Mouse (Mus musculus): ENCODE results near the gene Psmb5.

Psmb5 gene

DNA sequence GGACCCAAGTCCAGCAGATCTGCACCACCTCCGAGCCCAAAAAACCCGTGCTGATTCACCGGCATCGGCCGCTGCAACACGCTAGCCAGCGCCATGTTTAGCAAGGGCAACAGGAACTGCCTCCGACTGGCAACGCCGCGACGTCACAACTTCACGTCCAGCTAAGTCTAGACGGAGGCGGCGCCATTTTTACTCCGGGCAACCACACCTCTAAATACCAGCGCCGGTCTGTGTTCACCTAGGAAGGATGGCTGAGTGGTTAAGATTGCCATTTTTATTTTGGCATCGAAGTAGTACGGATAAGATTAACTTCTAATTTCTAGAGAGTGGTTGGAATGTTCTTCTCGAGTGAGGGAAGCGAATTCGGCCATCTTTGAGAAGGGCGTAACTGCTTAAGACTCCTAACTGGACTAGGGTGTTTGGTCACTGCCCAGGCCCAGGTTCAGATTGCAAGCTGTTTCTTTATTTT, at the start of gene Psmb5:
TSS of gene Psmb5 (minus strand) at position 126 of the 469 bp plus-strand sequence.
- peak; percentile 93 for DNase-seq

DNA sequence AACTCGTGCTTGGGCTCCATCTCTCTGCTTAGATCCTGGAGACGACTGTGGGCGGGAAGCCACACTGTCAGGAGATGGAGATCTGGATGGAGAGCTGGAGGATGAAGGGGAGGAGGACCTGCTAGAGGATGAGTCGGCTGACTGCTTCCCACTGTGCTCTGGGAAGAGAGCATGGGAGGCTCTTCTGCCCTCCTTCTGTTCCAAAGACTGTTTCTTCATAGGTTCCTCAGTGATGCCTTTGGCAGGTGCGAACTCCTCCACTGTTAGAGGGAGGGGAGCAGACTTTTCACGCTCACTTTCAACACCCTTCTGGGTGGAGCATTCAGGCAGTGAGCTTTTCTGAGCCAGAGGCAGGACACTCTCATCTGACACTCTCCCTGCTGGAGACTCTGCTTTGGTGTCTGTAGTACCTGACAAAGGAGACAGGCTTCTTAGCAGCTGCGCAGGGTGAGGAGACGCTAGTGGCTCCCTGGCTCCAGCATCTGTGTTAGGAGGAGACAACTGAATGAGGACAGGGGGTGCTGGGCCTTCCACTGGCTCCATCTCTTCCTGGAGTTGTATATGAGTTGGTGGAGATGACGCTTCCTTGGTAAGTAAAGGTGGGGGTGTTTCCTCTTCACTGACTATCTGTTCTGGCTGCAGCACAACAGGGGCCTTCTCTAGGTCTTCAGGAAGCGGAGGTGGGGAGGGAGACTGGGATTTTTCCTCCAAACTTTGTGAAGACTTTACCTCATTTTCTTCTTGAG, 46.8 kb upstream of the Psmb5 start:
- DNase-seq, result no peak

DNA sequence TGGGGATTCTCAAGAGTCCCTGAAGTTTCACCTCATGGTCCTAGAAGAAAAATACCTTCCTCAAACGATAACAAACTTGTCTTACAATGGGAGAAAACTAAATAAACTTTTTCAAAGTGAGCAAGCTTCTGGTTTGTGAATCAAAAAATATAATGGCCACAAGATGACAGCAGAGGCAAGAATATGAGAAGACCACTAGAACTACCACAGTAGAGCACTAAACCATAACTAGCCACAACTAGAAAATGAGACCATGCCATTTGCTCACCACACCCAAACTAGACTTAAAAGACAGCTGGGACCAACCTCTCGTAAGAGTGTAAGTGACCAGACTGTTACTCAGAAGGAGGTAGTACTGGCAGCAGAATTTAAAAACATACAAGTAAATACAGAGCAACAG, 42.2 kb upstream of the Psmb5 start:
- DNase-seq, result no peak

DNA sequence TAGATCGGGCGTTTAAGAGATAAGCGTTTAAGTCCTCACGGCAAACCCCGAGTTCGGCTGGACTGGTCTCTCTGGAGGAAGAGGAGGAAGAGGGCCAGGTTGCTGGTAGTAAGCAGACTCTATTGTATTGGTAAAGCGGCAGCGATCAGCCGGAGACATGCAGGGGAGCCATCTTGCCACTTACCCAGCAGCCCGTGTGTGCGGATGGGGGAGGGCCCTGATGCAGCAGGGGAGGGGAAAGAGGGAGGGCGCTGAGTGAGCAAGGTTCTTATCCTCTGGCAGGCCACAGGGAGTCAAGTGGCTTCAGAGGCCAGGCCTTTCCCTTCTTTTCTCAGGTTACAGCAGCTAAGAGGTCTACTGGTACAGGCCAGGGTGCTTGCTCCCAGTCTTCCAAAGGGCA, 35.7 kb upstream of the Psmb5 start:
- DNase-seq, result peak; percentile 87

DNA sequence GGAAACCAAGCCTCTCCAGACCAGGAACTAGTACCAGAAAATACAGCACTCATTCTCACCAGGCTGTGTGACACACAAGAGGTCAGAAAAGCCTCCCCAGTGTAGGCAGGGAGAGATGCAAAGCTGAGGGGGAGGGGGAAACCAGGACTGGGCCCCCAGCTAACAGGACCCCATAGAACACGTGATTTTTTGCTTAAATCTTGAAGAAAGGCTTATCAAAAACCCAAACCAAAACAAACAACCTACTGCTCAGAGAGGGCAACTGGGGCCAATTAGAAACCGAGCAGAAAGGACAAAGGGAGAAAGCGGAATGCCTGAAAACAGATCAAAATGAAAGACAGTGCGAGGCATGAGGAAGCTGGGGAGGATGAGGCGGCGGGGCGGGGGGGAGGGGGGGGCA, 35.0 kb upstream of the Psmb5 start:
- no peak for DNase-seq

DNA sequence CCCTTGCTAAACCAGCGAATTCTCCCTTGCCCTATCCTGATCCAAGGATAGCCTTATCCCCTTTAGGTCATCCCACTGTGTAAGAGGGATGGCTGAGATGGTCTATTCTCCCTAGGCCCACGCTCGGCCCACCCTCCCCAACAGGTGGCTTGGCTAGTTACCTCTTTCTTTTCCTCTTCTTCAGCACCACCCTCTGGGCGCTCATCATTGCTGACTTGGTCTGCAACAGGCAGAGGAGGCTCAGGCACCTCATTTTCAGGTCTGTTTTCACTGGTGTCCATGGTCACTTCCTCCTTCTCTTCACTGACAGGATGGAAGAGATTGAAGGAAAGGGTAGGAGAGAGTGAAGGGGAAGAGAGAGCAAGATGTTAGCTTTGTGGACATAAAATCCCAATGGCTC, 33.7 kb upstream of the Psmb5 start:
- no peak for DNase-seq

DNA sequence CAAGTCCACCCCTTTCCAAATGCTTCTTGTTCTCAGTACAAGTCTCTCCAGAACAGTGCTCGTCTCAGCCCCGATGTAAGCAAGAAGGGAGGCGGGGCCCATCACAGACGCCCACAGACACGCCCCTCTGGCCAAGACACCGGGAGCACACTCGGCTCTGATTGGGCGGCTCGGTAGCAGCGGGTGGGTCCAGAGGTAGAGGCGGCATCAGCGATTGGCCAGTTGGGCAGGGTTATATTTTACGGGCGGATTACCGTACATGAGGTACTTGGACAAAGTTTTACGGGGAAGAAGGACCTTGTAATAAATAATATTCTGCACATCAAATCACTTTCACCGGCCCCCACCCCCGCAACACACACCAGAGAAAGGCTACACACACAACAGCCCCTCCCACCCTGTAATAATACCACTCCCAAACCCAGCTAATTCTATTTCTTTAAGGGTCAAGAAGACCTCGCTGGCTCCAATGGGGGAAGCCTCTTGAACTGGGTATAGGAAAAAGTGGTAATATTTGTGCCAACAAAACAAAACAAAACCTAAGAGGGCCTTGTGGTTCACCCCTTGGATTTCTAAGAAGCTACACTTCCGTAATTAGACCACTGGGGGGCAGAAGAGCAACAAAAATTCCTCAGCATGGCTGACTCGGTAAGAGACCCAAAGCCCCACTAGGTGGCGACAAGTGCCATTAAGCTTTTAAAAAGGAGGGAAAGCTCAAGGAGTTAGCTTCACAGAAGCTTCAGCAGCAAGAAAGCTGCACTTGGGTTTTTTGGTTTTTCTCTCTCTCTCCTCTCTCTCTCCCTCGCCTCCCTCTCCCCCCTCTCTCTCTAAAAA, 33.0 kb upstream of the Psmb5 start:
- DNase-seq, result peak; percentile 91

DNA sequence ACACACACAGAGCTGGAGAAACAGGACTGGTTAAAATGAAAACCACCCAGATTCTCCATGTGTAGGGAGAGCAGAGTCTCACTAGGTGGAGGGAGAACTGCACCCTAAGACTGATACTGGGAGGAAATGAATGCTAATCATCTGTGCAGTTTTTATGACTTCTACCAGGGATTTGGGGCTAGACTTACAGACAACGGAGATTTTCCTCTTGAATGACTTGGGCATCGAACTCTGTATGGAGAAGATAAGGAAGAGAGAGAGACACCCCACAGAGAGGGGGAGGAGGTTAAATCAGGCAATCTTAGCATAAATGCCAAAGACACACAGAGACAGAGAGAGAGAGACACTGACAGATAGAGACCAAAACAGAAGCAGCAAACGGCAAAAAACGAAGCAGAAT, 30.1 kb upstream of the Psmb5 start:
- no peak for DNase-seq

DNA sequence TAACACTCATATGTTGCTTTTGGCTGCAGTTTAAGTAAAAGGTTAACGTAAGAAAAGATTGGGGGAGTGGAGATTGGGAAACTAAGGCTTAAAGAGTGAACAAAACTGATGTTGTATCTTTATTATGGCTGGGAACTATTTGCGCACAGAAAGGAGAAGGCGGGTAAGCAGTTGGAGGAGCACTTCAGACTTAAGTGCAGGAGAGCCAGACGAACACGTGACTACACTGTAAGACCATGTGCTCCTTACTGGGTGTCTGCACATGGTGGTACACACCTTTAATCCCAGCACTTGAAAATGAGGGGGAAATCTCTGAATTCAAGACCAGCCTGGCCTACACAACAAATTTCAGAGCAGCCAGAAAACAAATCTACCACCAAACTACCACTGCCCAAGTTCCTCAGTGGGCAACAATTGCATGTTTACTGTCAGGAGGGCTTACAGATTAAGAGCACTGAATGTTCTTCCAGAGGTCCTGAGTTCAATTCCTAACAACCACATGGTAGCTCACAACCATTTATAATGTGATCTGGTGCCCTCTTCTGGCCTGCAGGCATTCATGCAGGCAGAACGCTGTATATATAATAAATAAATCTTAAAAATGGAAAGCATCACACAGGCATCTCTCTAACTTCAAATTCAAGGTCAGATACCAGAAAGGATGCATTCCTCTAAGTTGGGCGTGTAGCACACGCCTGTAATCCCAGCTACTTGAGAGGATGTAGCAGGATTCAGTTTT, 29.2 kb upstream of the Psmb5 start:
- DNase-seq, result no peak

DNA sequence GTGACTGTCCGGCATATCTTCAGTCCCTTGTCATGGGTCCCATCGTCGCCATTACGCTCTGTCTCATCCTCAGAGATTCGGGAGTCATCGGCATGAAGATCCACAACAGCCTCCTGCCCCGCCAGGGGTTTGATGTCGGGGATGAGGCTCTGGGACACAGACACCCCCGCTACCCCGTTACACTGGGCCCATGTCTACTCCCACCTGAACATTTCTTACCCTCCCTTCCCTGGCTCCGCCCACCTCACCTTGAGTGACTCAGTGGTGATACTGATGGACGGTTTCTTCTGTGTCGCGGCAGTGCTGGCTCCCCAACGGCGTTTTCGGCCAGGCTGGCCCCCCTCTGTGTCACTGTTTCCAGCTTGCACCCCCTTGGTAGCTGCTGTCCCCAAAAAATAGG, 28.6 kb upstream of the Psmb5 start:
- DNase-seq, result no peak

DNA sequence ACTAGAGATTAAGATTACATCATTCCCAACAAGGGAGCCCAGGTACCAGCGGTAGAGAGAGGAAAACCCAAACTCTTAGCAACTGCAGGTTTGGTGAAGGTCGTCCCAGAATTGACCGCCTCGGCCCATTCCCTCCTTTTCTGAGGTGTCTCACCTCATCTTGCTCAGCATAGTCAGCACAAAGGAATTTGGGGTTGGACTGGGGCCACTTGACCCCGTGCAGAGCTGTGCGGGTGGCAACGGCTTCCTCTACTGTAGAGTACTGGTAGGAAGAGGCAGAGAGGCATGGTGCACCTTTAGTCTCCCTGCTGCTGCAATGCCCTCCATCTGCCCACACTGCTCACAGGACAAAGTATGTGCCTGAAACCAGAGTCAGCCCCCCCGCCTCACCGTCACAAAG, 26.5 kb upstream of the Psmb5 start:
- no peak for DNase-seq

DNA sequence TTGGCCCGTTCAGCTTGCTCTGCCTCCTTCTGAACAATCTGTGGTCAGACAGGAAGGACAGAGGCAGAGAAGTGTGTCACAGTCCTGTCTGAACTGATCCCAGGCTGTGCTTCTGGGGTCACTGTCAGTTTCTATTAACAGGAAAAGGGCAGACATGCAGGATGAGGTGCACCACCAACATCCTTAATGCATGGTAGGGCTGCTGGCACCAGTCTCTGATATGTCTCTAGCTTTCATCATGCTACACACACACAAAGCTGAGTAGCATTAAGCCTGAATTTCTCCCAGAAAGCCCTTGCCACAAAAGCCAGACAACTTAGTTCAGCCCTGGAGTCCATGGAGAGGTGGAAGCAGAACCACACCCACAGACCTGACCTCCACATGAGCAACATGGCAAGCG, 25.2 kb upstream of the Psmb5 start:
- no peak for DNase-seq

DNA sequence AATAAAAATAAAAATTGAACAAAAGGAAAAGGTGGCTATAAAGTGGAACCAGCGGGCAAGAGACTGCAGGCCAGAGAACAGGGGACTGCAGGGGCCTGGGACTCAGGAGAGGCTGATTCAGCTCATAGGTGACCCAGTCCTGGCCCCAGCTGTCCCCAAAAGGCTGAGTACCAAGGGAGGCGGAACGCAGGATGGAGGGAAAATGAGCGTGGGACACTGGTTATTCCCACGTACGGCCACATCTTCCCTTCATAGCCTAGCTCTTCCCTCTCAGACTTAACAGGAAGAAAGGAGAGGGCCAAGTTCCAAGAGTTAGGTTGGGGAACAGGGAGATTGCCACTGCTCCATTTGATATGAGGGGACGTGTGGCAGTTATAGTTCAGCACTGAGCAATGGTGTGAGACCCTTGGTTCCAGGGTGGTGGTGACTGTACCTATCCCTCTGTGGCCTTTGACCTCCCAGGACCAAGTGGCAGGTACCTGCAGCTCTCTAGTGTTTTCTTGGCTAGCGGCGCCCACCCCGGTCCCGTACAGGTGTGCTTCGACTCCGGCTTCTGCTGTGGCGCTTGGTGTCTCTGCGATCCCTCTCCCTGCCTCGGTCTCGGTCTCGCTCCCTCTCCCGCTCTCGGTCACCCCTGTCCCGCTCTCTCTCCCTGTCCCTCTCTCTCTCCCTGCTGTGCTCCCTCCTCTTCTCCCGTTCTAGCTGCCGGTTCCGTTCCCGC, 24.6 kb upstream of the Psmb5 start:
- no peak for DNase-seq

DNA sequence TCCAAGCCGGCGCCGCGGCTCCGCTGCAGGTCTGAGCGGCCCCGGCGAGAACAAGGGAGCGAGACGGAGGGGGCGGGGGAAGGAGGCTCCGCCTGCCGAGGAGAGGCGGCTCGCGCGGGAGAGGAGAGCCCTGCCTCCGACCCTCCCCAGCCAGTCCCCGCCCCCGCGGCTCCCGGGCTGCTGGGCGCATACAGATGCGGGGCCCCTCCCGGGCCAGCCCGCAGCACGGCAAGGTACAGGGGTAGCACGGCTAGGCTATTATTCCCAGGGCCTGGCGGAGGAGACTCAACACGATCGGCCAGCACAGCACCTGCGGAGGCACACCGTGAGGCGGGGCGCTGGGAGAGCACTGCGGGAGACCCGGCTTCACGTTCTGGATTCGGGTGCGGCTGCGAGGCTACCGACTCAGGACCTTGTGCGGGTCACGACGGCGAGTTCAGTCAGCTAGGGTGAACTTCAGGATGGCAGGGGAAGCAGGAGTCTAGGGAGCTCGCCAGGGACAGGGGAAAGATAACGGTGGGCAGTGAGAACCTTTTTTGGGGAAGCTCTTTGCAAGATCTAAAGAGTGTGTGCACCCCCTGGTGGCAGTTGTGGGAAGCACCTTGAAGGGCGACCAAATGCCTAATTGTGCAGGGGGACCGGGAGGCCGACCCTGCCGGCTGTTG, 23.6 kb upstream of the Psmb5 start, which contains the start of gene Cdh24:
TSS of gene Cdh24 (minus strand) at position 60 of the 665 bp plus-strand sequence.
- DNase-seq, result peak; percentile 87

DNA sequence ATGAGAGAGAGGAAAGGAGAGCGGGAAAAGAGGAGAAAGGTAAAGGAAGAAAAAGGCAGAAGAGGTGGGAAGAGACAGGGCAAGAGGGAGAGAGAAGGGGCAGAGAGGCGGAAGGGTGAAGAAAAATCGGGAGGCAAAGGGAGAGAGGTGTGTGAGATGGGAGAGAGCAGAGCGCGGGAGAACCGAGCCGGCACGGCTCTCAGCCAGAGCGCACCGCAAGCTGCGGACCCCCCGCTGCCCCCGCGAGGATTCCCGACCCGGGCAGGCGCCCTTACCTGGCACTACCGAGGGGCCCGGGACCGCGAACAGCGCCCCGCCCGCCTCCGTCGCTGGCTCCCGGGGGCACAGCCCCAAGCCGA, 23.1 kb upstream of the Psmb5 start, which contains the start of gene Gm17606:
TSS of gene Gm17606 (plus strand) at position 7 of the 359 bp plus-strand sequence.
- DNase-seq, result no peak

DNA sequence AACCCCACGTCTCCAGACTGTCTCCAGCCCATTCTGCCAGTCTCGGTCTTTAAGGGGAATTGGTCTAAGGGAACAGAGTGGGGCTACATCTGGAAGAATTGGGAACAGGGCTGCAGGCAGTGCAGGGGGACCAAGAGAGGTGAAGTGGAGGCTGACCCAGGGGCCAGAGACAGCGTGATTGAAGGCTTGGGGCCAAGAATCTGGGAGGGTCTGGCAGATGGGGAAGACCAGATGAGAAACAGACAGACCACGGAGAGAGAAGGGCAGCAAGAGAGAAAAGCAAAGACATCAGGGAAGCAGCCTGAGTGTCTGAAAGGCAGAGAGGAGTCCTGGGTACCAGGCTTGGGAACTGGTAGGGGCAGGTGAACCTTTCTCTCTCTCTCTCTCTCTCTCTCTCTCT, 22.3 kb upstream of the Psmb5 start:
- no peak for DNase-seq

DNA sequence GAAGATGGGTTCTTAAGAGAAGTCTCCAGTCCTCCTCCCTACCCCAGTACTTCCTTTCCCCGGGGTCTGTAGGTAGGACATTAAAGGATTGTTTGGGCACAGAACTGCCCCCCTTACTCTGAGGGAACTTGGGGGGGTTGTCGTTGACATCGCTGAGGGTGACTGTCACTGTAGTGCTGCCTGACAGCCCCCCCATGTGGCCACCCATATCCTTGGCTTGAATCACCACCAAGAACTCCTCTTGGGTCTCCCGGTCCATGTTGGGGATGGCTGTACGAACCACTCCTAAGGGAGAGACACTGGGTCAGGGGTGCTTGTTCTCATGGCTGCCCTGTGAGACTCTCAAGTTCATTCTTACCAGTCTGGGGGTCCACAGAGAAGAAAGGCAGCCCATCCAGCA, 20.4 kb upstream of the Psmb5 start:
- DNase-seq, result no peak

DNA sequence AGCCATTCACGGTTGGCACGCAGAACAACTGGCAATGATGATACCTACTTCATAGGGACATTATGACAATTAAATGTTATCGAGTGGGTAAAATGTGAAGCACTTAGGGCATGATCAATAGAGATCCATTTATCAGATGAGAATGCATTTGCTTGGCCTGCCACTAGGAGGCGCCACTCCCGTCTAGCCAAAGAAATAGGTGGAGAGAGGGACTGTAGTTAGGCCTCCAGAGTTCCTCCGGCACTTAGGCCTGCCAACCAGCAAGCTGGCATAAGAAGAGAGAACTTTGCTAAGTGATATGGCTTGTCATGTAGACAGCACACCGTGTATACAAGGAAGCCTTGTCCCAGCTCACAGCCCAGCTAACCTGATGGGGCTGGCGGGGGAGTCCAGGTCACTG, 19.1 kb upstream of the Psmb5 start:
- DNase-seq, result peak; percentile 47

DNA sequence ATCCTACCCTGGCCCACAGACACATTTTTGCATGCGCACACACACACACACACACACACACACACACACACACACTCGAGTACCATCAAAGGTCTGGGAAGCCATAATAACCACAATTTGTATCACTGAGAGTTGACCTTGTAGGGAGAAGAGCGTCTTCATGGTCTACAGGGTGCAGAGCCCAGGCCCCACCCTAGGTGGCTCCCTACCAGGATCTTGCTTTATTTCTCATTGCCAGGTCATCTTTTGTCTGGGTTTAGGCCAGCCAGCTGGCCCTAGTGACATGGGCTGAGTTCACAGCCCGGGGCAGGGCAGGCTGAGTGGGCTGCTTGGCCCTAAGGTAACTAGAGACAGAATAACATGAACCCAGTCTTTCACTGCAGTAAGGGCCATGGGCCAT, 16.4 kb upstream of the Psmb5 start:
- DNase-seq, result no peak

DNA sequence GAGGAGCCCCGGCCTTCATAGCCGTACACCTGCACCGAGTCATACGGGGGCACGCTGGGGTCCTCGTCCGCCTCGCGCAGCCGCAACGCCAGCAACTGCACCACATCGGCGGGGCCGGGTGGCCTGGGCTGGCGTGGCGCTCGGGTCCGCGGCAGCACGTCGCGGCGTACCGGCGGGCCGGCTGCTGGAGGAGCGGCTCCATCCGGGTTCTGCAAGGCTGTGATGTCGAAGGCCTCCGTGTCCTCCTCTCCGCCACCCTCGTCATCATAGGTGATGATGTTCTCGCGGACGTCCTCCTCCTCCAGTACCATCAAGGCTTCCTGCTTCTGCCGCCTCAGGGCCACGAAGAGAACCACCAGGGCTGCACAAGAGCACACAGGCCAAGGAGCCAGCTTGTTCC, 14.4 kb upstream of the Psmb5 start:
- no peak for DNase-seq

DNA sequence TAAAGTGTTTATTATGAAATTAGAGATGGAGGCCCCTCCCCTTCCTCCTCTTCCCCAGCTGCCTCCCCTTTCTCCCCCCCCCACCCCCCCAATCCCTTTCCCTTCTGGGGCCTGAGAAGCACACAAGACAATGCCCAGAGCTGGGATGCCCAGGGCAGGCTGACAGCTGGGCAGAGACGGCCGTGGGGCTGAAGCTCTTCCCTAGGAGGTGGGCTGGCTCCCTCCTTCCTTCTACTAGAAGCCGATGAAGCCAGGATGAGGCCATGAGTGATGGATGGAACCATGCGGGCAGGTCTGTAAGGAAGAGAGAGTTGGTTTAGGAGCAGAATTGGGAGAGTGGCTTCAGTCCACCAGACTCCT, 13.4 kb upstream of the Psmb5 start:
- no peak for DNase-seq

DNA sequence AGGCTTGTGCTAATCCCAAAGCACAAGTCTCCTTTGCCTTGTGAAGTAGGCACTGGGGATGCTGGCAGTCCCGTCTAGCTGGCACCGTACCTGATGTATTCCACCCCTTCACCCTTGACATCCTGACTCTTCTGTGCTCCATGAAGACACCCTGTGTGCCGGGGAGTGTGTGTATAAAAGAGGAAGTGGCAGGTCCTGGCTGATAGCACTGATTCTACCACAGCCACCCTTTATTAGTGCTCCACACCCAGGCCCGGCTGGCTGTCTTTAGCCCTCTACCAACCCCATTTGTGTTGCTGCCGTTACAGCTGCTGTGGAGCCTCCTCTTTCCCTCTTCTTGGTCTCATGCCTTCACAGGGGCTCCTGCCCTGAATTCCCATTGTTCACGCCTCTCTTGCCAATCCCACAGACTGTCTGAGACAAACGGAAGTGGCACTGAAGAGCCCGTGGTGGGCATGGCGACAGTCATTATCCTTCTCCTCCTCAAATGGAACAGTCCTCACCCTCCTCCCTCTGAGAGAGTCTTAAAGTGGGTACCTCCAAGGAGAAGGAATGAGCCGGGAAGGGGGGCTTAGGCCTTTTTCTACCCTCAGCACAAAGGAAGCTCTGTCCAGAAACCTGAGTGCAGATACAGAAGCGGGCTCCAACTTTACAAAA, 12.9 kb upstream of the Psmb5 start:
- DNase-seq, result no peak

Data from cerebellum, adult 9-10 months (tissue).